Mouse (Mus musculus) C2C12 (cell line): ENCODE measurements around the gene Gm10309. TPM values are rescaled to one million over a fixed set of nuclear protein-coding genes. Genes with fewer than 3 reads are reported as not detected.

ENCODE experiments used
- H3K27me3 ChIP-seq: one replicate; pipeline ENCODE4 v1.6.1; 2011; ENCODE audit not compliant: control insufficient read depth, insufficient read depth, insufficient read length
- H3K36me3 ChIP-seq: one replicate; pipeline ENCODE4 v1.6.1; 2011; ENCODE audit not compliant: control insufficient read depth, insufficient read depth
- H3K4me3 ChIP-seq: one replicate; pipeline ENCODE4 v1.5.1; 2011; ENCODE audit warnings: mild to moderate bottlenecking, control low read depth; ENCODE audit not compliant: poor library complexity, insufficient read depth, severe bottlenecking
- H3K79me2 ChIP-seq: one replicate; pipeline ENCODE4 v1.6.1; 2011; ENCODE audit not compliant: control insufficient read depth, insufficient read depth
- H3K79me3 ChIP-seq: one replicate; pipeline ENCODE4 v1.6.1; 2011; ENCODE audit warnings: low read depth, control low read depth
- H3ac ChIP-seq: one replicate; pipeline ENCODE3; 2011; ENCODE audit warnings: low read depth; ENCODE audit not compliant: control insufficient read depth, insufficient read length
- CEBPB ChIP-seq: IDR thresholded peaks from one replicate; pipeline ENCODE4 v1.6.1; 2011; ENCODE audit warnings: low read depth, mild to moderate bottlenecking, control low read depth, moderate library complexity
- CTCF ChIP-seq: IDR thresholded peaks from one replicate; pipeline ENCODE4 v1.5.1; 2011; ENCODE audit not compliant: control insufficient read depth, insufficient read depth, insufficient read length
- FOSL1 ChIP-seq: IDR thresholded peaks from one replicate; pipeline ENCODE4 v1.8.0; 2011; ENCODE audit warnings: mild to moderate bottlenecking, low read length; ENCODE audit not compliant: poor library complexity, insufficient read depth, severe bottlenecking
- MAX ChIP-seq: IDR thresholded peaks from one replicate; pipeline ENCODE4 v1.6.1; 2011; ENCODE audit warnings: mild to moderate bottlenecking, control low read depth
- MYOD1 ChIP-seq: IDR thresholded peaks from one replicate; pipeline ENCODE4 v1.6.1; 2011; ENCODE audit warnings: low read depth; ENCODE audit not compliant: control insufficient read depth, insufficient read length
- MYOG ChIP-seq: IDR thresholded peaks from one replicate; pipeline ENCODE4 v1.6.1; 2011; ENCODE audit not compliant: control insufficient read depth, insufficient read length; ENCODE audit errors: extremely low read depth
- USF1 ChIP-seq: IDR thresholded peaks from one replicate; pipeline ENCODE4 v1.6.1; 2011; ENCODE audit warnings: low read depth, mild to moderate bottlenecking, control low read depth, moderate library complexity
- polyA plus RNA-seq: library from polyadenylated mRNA; unstranded; fragments of >200 nt; fragmentation: generic; extraction: Trizol; gene quantifications from one replicate; pipeline ENCODE4 v1.2.1, GENCODE M21; 2012; ENCODE audit warnings: missing spikeins

The Gm10309 gene
- polyA plus RNA-seq, 1 experiment = 0.01 TPM

DNA sequence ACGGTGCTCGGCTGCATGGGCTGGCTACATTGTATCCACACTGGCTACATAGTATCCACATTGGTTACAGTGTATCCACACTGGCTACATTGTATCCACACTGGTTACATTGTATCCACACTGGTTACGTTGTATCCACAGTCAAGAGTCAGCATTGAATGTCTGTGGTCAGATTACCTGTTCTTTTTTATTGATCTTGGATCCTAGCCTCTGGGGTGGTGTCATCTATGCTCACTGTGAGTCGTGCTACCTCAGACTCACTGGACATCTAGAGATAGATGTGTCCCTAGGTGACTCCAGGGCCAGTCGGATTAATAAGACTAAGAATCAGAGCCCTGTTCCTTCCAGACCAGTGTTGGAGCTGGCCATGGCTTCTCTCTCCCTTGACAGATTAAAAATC, 34.9 kb downstream of the Gm10309 start:
- TF ChIP-seq USF1 = no peak
- TF ChIP-seq CEBPB = no peak
- TF ChIP-seq MAX = no peak
- no peak for TF ChIP-seq CTCF
- TF ChIP-seq FOSL1 = no peak
- no peak for TF ChIP-seq MYOG
- TF ChIP-seq MYOD1 = no peak
- Histone ChIP-seq H3K27me3 (no peaks in the 10 kb centered on the region), H3K4me3 (no peak overlapping the region), H3K79me3 (no peaks in the 10 kb centered on the region), H3K36me3 (no peaks in the 10 kb centered on the region), H3K79me2 (no peaks in the 10 kb centered on the region), H3ac (no peak overlapping the region)

DNA sequence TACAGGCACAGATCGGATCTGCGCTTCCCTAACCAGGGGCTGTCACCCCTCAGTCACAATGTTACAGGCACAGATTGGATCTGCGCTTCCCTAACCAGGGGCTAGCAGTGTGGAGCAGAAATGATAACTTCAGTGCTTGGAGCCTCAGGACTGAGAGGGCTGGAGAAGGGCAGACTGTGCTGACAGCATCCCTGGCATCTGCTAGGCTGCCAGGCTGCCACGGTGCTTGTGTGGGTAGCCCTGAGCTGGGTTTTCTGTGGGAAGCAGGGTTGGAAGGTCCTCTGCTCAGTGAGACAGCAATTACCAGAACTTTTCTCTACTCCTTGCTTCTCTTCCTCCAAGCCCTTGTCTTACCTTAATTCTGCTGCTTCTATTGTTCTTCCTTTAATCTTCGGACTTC, 37.1 kb downstream of the Gm10309 start:
- Histone ChIP-seq H3K36me3 (no peaks in the 10 kb centered on the region), H3K79me3 (no peaks in the 10 kb centered on the region), H3K79me2 (no peaks in the 10 kb centered on the region), H3K27me3 (no peaks in the 10 kb centered on the region), H3K4me3 (no peak overlapping the region), H3ac (no peak overlapping the region)
- TF ChIP-seq CEBPB (no peak), CTCF (no peak), MYOD1 (no peak), USF1 (no peak), FOSL1 (no peak), MYOG (no peak), MAX (no peak)

DNA sequence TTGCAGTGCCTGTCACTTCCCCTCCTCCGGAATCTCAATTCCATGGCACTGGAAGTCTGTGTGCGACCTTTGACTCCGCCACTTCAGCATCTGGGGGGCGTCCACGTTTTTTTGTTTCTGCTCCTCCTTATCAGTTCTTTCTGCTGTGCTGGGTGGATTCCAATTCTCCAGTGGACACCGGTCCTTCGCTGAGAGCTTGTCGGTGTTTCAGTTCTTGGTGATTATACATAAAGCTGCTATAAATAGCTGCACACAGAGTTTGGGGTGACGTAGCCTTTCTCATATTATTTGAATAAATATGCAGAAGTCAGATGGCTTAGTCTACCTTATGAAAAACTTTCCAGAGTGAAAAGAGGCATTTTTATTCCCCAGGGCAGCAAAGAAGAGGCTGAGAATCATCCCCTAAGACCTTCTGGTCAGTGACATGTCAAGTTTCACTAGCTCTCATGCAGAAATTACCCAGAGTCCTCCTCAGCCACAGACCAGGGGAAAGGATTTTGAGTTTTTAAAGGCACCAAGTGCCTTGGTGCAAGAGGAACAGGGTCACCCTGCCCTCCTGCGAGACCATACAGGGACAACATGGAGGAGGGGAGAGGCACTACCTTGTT, 37.6 kb downstream of the Gm10309 start:
- Histone ChIP-seq H3K36me3 (no peaks in the 10 kb centered on the region), H3K4me3 (no peak overlapping the region), H3K27me3 (no peaks in the 10 kb centered on the region), H3K79me2 (no peaks in the 10 kb centered on the region), H3K79me3 (no peaks in the 10 kb centered on the region), H3ac (no peak overlapping the region)
- TF ChIP-seq CEBPB = no peak
- TF ChIP-seq USF1 = no peak
- TF ChIP-seq MYOD1 = no peak
- no peak for TF ChIP-seq MYOG
- no peak for TF ChIP-seq MAX
- TF ChIP-seq FOSL1 = no peak
- no peak for TF ChIP-seq CTCF

DNA sequence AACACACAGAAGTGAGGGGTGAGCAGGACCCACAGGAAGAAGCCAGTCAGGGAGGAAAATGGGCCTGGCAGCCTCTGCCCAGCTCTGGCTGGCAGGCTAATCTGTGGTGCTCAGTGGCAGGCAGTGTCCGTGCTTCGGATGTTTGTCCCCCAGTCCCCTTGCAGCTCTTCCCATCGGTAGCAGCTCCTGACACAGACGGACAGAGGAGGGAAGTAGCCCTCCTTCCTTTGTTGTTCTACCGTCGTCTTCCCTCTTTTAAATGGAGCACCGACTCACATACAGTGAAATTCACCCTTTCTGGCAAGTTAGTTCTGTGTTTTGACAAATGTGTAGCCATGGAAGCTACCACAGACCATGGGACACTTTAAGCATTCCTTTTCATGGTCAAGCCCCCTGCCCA, 38.2 kb downstream of the Gm10309 start:
- no peak overlapping the region for H3K4me3 ChIP-seq
- H3K79me2 ChIP-seq = no peaks in the 10 kb centered on the region
- no peaks in the 10 kb centered on the region for H3K79me3 ChIP-seq
- H3K27me3 ChIP-seq = no peaks in the 10 kb centered on the region
- no peak overlapping the region for H3ac ChIP-seq
- H3K36me3 ChIP-seq = no peaks in the 10 kb centered on the region
- TF ChIP-seq CTCF = no peak

DNA sequence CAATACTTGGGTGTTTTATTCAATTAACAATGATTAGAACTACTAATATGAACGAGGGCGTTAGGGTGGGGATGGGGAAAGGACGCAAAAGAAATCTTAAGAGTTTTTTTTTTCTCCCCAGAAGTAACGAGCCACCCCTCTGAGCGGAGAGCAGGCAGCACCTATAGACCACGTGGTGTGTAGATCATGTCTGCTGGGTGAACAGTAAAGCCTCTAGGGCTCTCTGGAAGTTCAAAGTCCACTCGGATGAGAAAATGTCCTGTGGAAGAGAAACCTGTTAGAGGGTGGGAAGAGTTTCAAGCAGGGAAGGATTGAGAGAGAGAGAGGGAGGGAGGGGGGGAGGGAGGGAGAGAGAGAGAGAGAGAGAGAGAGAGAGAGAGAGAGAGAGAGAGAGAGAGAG, 38.6 kb downstream of the Gm10309 start:
- no peak overlapping the region for H3ac ChIP-seq
- no peak overlapping the region for H3K4me3 ChIP-seq
- H3K79me3 ChIP-seq = no peaks in the 10 kb centered on the region
- no peaks in the 10 kb centered on the region for H3K27me3 ChIP-seq
- TF ChIP-seq CTCF = no peak
- TF ChIP-seq MAX = no peak
- TF ChIP-seq CEBPB = no peak
- no peak for TF ChIP-seq MYOD1
- TF ChIP-seq FOSL1 = no peak
- H3K79me2 ChIP-seq = no peaks in the 10 kb centered on the region
- no peaks in the 10 kb centered on the region for H3K36me3 ChIP-seq

DNA sequence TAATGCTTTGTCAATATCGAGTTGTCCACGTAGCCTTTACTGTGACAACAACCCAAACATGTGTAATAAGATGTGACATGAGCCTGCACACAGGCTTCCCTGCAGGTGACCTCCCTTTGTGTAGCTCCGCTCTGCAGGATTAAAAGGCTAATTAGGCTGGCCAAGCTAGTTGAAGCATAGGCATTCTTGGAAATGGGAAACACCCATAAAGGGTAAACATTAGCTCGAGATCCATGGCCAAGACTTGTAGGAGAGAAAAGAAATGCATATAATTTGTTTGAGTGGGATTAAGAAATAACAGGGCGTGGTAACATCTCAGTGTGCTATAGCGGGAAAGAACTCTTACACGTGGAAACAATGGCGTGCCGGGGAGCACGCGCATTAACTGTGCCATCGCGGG, 39.2 kb downstream of the Gm10309 start:
- H3K36me3 ChIP-seq = no peaks in the 10 kb centered on the region
- no peak overlapping the region for H3K4me3 ChIP-seq
- no peaks in the 10 kb centered on the region for H3K79me2 ChIP-seq
- H3K79me3 ChIP-seq = no peaks in the 10 kb centered on the region
- TF ChIP-seq MYOD1 = no peak
- no peak for TF ChIP-seq CTCF
- TF ChIP-seq FOSL1 = no peak
- H3K27me3 ChIP-seq = no peaks in the 10 kb centered on the region
- no peak overlapping the region for H3ac ChIP-seq
